Mouse (Mus musculus): ENCODE results near the gene Snn.

DNA sequence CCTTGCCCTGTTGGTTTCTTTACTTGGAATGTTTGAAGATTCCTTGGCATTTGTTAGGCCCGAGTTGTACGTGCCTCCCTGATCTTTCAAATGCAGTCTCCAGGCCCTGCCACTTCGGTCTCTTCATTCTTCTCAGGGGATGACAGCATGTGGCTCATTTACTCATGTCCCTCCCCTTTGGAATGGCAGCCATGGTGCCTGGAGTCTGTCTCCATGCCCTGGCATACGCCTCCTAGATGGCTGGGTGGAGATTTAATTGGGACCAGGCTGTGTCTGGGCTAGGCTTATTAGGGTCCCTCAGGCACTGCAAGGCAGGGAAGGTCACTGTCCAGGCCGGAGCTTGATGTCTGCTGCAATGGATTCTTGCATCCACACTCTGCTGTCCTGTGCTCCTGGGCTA lies 4.8 kb upstream of the Snn start:
- TF ChIP-seq CTCF (IDR thresholded peaks at IDR 0.05; ENCODE audit: extremely low read depth, insufficient read depth, insufficient read length, insufficient replicate concordance), result no peak
- no peak for TF ChIP-seq POLR2A (IDR thresholded peaks at IDR 0.05; ENCODE audit: low read depth, low read length)
